Mouse (Mus musculus): Measurements from ENCODE around the gene Gm20388.

Gene Gm20388

GRCm38 (mm10) chr8:121088871-121089630 lies 1178.4 kb downstream of the Gm20388 start:
- DNase-seq (ENCODE audit: low spot score in 2 of 2): no peak

GRCm38 (mm10) chr8:121089631-121090380 lies 1179.2 kb downstream of the Gm20388 start:
- DNase-seq (ENCODE audit: low spot score in 2 of 2): no peak

- DNase-seq (ENCODE audit: low spot score in 2 of 2): no peak
Observed at GRCm38 (mm10) chr8:121090716-121091115, 1180.1 kb downstream of the Gm20388 start.

- DNase-seq (ENCODE audit: low spot score in 2 of 2): no peak
Observed at GRCm38 (mm10) chr8:121092141-121092540, 1181.5 kb downstream of the Gm20388 start.

GRCm38 (mm10) chr8:121092627-121093026 lies 1182.0 kb downstream of the Gm20388 start:
- peak; percentile 51 to 52 for DNase-seq (ENCODE audit: low spot score in 2 of 2)

- DNase-seq (ENCODE audit: low spot score in 2 of 2): no peak
Observed at GRCm38 (mm10) chr8:121093496-121093895, 1182.9 kb downstream of the Gm20388 start.

GRCm38 (mm10) chr8:121104049-121104818 lies 1193.6 kb downstream of the Gm20388 start:
- DNase-seq (ENCODE audit: low spot score in 2 of 2): peak in 1 of 2 experiments; percentile 44

- DNase-seq (ENCODE audit: low spot score in 2 of 2): peak; percentile 98
Observed at GRCm38 (mm10) chr8:121107668-121108656, 1197.3 kb downstream of the Gm20388 start, which contains the start of gene Mthfsd. Mthfsd (minus strand) TSS chr8:121108392.

GRCm38 (mm10) chr8:121108657-121109056 lies 1198.0 kb downstream of the Gm20388 start:
- DNase-seq (ENCODE audit: low spot score in 2 of 2): no peak

- no peak for DNase-seq (ENCODE audit: low spot score in 2 of 2)
Observed at GRCm38 (mm10) chr8:121111145-121111907, 1200.7 kb downstream of the Gm20388 start.

GRCm38 (mm10) chr8:121113261-121113660 lies 1202.6 kb downstream of the Gm20388 start:
- DNase-seq (ENCODE audit: low spot score in 2 of 2): peak; percentile 88 to 89

- no peak for DNase-seq (ENCODE audit: low spot score in 2 of 2)
Observed at GRCm38 (mm10) chr8:121115136-121115535, 1204.5 kb downstream of the Gm20388 start.

GRCm38 (mm10) chr8:121115948-121116347 lies 1205.3 kb downstream of the Gm20388 start, which contains the start of gene Foxc2:
Foxc2 (plus strand) TSS chr8:121116171.
- peak in 1 of 2 experiments; percentile 40 for DNase-seq (ENCODE audit: low spot score in 2 of 2)

- no peak for DNase-seq (ENCODE audit: low spot score in 2 of 2)
Observed at GRCm38 (mm10) chr8:121116591-121117185, 1206.0 kb downstream of the Gm20388 start.

- no peak for DNase-seq (ENCODE audit: low spot score in 2 of 2)
Observed at GRCm38 (mm10) chr8:121117186-121117651, 1206.6 kb downstream of the Gm20388 start.

- no peak for DNase-seq (ENCODE audit: low spot score in 2 of 2)
Observed at GRCm38 (mm10) chr8:121117906-121118305, 1207.3 kb downstream of the Gm20388 start.

GRCm38 (mm10) chr8:121118634-121119420 lies 1208.2 kb downstream of the Gm20388 start:
- DNase-seq (ENCODE audit: low spot score in 2 of 2): no peak

GRCm38 (mm10) chr8:121119635-121120455 lies 1209.2 kb downstream of the Gm20388 start:
- no peak for DNase-seq (ENCODE audit: low spot score in 2 of 2)

Data from right cerebral cortex, postnatal 36 days (tissue).